Mouse (Mus musculus) embryo, embryonic 9.5 days (tissue): ENCODE measurements at regions not wholly inside any gene's neighbourhood (a gene's known extent, or its start where the extent isn't known, plus 50 kb on each side); places are given as distances from the start of the nearest gene placed in this dataset.

Experiments
- DNase-seq: peaks from one replicate; pipeline ENCODE4 v3.0.0-alpha.2; 2017; ENCODE audit errors: extremely low spot score

DNA sequence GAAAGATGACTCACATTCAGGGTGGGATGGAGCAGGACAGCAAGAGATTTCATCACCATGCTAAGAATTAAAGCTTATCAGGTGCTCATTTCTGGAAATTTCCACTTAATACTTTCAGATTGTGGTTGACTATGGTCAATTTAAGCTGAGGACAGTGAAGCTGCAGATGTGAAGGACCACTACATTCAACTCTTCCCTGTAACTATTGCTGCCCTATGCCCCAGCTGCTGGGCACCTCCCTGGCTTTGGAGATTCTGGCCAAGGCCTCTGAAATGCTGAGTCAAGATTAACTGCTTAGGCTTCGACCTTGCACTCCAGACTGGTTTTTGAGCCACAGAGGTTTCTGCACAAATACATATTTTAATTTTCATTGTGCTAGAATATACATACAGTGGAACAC lies 140.4 kb upstream of the Grik3 start:
- DNase-seq = no peak

DNA sequence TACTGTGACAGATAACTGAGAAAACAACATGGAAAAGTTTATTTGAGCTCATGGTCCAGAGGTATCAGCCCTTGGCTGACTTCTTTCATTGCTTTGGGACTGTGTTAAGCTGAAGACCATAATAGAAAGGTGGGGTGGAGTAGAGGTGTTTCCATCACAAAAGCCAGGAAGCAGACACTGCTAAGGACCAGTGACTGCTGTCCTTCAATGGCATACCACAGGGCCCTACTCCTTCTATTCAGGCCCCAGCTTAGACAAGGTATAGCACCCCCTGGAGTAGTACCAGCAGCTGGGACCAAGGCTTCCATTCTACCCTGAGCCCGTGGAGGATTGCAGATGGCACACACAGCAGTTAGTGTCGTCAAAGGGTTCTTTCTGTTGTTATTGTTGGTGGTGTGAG lies 151.4 kb upstream of the Grik3 start:
- no peak for DNase-seq

- DNase-seq = peak; percentile 57
Observed at GRCm38 (mm10) chr4:125328806-125329205, 161.7 kb upstream of the Grik3 start.

DNA sequence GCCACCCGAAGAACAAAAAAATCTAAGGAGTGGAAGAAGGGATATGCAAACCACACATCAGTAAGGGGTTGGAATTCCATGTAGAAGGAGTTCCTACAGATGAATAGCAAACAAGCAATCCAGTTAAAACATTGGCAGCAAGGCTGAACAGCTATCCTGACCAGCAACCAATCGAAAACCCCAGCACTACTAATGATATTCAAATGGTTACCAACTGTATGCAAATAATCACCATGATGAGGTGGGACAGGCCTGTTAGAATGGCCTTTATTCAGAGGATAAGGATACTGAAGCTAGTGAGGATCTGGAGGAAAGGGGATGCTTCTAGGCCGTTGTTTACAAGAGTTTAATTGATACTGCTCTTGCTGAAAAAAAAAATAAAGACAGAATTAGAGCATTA lies 166.0 kb upstream of the Grik3 start:
- DNase-seq = no peak

- DNase-seq = no peak
Observed at GRCm38 (mm10) chr4:125319343-125319742, 171.2 kb upstream of the Grik3 start.

DNA sequence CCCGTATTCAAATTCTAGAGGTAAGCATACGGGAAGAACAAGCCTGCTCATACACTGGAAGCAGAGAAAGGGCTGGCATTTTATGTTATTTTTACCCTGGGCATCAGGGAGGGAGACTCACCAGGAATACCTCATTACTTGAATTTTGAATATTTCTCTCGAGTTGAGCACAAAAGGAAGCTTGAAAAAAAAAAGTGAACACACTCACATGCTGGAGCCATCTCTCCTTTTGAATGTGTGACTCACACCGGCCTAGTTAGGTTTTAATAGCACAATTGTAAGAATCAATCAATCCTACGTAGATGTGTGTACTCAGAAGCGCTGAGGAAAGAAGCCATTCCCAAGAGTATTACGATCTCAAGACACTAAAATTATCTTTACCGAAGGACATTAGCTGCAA lies 172.2 kb upstream of the Grik3 start:
- no peak for DNase-seq

- DNase-seq = no peak
Observed at GRCm38 (mm10) chr4:125316876-125317275, 173.6 kb upstream of the Grik3 start.

GRCm38 (mm10) chr4:125315818-125316217 lies 174.7 kb upstream of the Grik3 start:
- DNase-seq = no peak

DNA sequence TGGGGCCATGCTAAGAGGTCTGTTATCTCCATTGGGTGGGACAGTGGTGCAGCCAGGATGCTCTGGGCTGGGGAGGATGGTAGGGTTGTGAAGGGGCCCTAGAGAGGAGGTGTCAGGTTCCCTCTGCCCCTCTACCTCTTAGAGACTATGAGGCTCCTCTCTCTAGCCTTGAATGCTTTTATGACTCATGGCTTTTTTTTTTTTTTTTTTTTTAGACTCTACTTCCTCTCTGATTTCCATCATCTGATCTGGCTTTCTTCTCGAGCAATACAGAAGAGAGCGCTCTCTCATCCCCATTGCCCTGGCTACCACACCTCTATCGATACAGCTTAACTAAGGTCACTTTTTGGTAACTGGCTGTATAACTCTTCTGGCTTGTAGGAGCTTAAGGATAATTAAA lies 176.6 kb upstream of the Grik3 start:
- DNase-seq = no peak

- DNase-seq = no peak
Observed at GRCm38 (mm10) chr4:125313252-125313651, 177.2 kb upstream of the Grik3 start.

- no peak for DNase-seq
Observed at GRCm38 (mm10) chr4:125308171-125308570, 180.5 kb upstream of the Zc3h12a start.

DNA sequence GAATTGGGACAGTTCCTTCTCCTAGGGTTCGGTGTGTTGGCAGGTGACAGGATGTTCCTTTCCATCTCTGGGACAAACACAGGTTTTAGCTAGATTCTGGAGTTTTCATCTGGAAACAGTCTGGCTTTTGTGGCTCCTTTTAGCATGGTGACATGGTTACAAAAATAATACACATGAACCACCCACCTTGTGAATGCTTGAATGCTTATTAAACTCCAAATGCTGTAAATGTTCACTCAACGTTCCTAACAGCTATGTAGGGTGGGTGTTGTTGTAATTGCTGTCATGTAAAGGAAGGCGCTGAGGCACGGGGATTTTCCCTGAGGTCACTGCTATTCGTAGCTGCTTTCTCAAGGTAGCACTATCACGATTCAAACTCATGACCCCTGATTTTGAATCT lies 178.1 kb upstream of the Zc3h12a start:
- no peak for DNase-seq

GRCm38 (mm10) chr4:125302660-125303059 lies 175.0 kb upstream of the Zc3h12a start:
- DNase-seq = no peak

GRCm38 (mm10) chr4:125300503-125301457 lies 173.1 kb upstream of the Zc3h12a start:
- DNase-seq = peak; percentile 90

DNA sequence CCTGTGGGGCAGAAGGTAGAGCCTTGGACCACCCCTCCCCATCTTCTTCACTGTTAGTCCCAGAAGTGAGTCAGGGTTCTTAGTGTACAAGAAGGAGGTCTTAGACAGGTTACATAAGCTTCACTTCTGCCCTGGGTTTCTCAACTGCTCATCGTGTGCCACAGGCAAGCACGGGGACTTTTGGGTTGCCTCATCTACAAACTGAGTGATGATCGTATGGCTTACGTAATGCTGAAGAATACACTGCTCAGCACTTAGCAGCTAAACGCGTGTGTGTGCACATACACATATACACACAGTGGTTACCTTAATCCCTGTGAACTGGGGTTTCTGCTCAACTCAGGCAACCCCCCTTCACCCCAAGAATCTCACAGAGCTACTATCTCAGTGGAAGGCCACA lies 163.1 kb upstream of the Zc3h12a start:
- DNase-seq = no peak

- no peak for DNase-seq
Observed at GRCm38 (mm10) chr4:125289709-125290108, 162.1 kb upstream of the Zc3h12a start.

GRCm38 (mm10) chr4:125289031-125289449 lies 161.4 kb upstream of the Zc3h12a start:
- no peak for DNase-seq

DNA sequence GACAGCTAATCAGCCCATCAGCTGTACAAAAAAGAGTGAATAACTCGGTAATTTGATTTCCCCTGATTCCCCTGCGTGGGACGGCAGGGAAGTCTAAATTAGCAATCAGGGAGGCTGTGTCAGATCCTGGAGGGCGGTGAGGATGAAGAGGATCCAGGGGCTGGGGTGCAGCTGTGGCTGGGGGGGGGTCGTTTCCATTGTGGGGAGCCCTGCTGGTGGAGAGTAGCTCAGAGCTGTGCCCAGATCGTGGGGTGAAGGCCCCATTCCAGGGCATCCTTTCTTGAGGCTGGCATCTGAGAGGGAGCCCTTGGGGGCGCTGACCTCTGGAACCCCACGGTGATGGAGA lies 155.3 kb upstream of the Zc3h12a start:
- no peak for DNase-seq

DNA sequence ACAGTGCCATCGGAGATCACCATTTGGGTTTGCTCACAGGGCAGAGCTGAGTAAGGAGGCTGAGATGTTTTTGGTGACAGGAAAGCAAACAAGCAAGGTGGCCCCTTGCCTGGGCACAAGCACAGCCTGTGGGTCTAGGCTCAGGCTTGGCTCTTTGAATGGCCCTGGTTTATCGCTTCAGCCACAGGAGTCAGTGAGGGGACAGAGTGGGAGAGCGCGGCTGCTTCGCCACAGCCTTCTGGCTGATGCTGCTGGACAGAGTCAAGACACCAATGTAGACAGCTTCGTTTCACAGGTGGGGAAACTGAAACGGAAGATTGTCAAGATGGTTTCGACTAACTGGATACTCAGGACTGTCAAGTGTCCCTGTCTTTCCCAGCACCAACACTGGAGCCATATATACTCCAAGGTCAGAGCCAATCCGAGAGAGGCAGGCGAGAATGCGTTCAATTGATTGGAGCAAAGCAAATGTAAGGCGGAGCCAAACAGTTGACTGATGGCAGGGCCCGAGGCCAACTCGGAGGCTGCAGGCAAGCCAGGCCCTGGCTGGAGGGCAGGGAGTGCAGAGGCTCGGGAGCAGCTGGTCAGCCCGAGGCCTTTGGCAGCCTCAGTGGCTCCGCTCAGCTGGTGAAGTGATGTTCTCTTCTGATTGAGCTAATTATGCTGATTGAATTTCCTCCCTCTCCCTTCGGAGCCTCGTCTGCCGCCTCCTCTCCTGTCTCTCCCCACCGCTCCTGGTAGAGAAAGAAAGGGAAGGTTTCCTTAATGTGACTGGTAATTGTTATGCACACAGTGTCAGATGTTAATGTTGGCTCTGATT lies 154.7 kb upstream of the Zc3h12a start:
- peak; percentile 71 for DNase-seq

GRCm38 (mm10) chr4:125279165-125279564 lies 151.5 kb upstream of the Zc3h12a start:
- no peak for DNase-seq

- DNase-seq = no peak
Observed at GRCm38 (mm10) chr4:125276861-125277260, 149.2 kb upstream of the Zc3h12a start.

- DNase-seq = peak; percentile 10
Observed at GRCm38 (mm10) chr4:125275259-125275658, 147.6 kb upstream of the Zc3h12a start.

GRCm38 (mm10) chr4:125270951-125271350 lies 143.3 kb upstream of the Zc3h12a start:
- DNase-seq = no peak
